Mouse (Mus musculus) limb, embryonic 14.5 days (tissue): ENCODE measurements around the gene Eef1akmt2. TPM values are rescaled to one million over a fixed set of nuclear protein-coding genes. Genes with fewer than 3 reads are reported as not detected.

Experiments used
- ATAC-seq: fragments of 200-750 bp; cut with Nextera tagmentation; 2 replicates; pipeline ENCODE4 v1.8.0; 2017; ENCODE audit warnings: low read depth, moderate number of reproducible peaks, moderate TSS enrichment; ENCODE audit not compliant: low FRiP score
- DNase-seq: peaks from one replicate; pipeline ENCODE4 v3.0.0-alpha.2; 2015; ENCODE audit warnings: low spot score
- H3K27ac ChIP-seq: fragments of 300-500 bp; sonication (generic); replicated peaks from 2 replicates; pipeline ENCODE4 v1.5.1; 2014; ENCODE audit warnings: low read depth, mild to moderate bottlenecking, low read length, moderate library complexity, mixed read lengths
- H3K27me3 ChIP-seq: fragments of 300-500 bp; sonication (generic); 2 replicates; pipeline ENCODE4 v1.6.1; 2014; ENCODE audit warnings: low read length, mixed read lengths; ENCODE audit not compliant: control insufficient read depth, insufficient read depth
- H3K36me3 ChIP-seq: fragments of 300-500 bp; sonication (generic); 2 replicates; pipeline ENCODE4 v1.6.1; 2014; ENCODE audit warnings: mild to moderate bottlenecking, low read length, moderate library complexity, mixed read lengths; ENCODE audit not compliant: control insufficient read depth, insufficient read depth
- H3K4me1 ChIP-seq: fragments of 300-500 bp; sonication (generic); 2 replicates; pipeline ENCODE4 v1.6.1; 2014; ENCODE audit warnings: antibody characterized with exemption, low read length, mixed read lengths; ENCODE audit not compliant: control insufficient read depth, insufficient read depth
- H3K4me2 ChIP-seq: fragments of 300-500 bp; sonication (generic); replicated peaks from 2 replicates; pipeline ENCODE4 v1.6.1; 2014; ENCODE audit warnings: low read depth, mild to moderate bottlenecking, low read length, moderate library complexity; ENCODE audit not compliant: severe bottlenecking
- H3K4me3 ChIP-seq: fragments of 300-500 bp; sonication (generic); replicated peaks from 2 replicates; pipeline ENCODE4 v1.5.1; 2014; ENCODE audit warnings: low read length
- H3K9ac ChIP-seq: fragments of 300-500 bp; sonication (generic); 2 replicates; pipeline ENCODE4 v1.6.1; 2014; ENCODE audit warnings: mild to moderate bottlenecking, low read depth, low read length, moderate library complexity; ENCODE audit not compliant: severe bottlenecking
- H3K9me3 ChIP-seq: fragments of 300-500 bp; sonication (generic); 2 replicates; pipeline ENCODE4 v1.6.1; 2016; ENCODE audit warnings: low read length; ENCODE audit not compliant: control insufficient read depth
- POLR2A ChIP-seq: fragments of 200-500 bp; IDR thresholded peaks from 2 replicates; pipeline ENCODE4 v1.8.0; 2012; ENCODE audit warnings: inconsistent platforms, mild to moderate bottlenecking, moderate library complexity, borderline replicate concordance; ENCODE audit not compliant: insufficient read depth, insufficient read length; ENCODE audit errors: extremely low read depth
- WGBS: fragments of 180-500 bp; shearing (Covaris S2); extraction: QIAGEN DNeasy Blood & Tissue Kit; methylation state at CpG from one replicate; pipeline ENCODE4 v1.1.7; 2014; 5-methylcytosine and 5-hydroxymethylcytosine counted together
- polyA plus RNA-seq, 2 experiments: library from polyadenylated mRNA; depleted of rRNA in 1 of 2; stranded (reverse) in 1 of 2; unstranded in 1 of 2; fragments of >200 nt; fragmentation: Nextera tagmentation in 1 of 2; extraction: Ambion mirVana in 1 of 2; gene quantifications; 2 replicates each; pipeline versions ENCODE4 v1.2.1 to v1.2.3; 2012 to 2014

Gene Eef1akmt2
- polyA plus RNA-seq, 2 experiments, result 50.9 to 68.6 TPM

DNA sequence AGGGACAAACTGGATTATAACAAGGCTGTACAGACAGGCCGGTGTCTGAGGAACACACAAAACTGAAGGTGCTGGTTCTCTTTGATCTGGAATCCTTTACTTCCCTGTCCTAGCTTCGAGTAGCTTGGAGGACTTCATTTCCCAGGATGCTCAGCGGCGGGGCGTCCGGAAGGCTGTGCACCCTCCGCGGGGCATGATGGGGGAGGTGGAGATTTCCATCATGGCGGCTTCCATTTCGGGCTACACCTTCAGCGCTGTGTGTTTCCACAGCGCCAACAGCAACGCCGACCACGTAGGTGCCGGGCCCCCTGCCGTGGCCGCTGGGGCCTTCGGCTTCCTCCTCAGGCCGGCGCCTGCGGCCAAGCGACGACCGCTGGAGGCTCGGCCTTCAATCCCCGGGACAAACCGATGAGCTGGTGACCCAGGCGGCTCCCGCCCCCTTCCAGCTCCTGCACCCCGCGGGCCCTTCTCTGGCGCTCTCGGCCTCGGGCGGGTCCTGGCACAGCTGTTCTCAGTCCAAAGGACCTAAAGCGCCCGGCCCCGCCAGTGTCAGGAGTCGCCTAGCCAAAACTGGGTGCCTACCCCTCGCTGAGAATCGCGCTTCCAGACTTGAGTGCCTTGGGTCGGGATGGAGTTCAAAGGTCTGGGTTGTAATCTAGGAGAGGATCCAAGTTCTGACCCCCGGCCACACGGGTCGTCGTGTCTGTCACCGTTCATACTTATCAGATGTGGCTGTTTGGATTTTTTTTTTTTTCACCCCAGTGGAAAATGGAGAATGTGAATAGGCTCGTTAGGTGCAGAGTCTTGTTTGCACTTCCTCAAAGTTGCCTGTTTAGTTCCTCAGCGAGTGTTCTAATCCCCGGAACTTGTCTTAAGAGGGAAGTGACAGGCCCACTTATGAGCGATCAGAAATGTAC, 6.8 kb upstream of the Eef1akmt2 start, which contains the start of gene Abraxas2:
Gene Abraxas2, plus strand, starts transcription at position 184 of the 917 bp plus-strand sequence.
- H3K9ac ChIP-seq, result peak within 1 kb of the TSS; percentile 78
- H3K36me3 ChIP-seq, result no peaks in the 10 kb centered on the region
- peak; percentile 49; the same call in 1 of the 2 replicates for TF ChIP-seq POLR2A
- H3K4me3 ChIP-seq, result peak within 1 kb of the TSS; percentile 66
- H3K4me2 ChIP-seq, result peak within 1 kb of the TSS; percentile 71
- ATAC-seq (peak; percentile 95), DNase-seq (peak; percentile 88)
- WGBS, result 2% methylated on average over 53 of the region's 53 CpGs
- H3K9me3 ChIP-seq, result no peaks in the 10 kb centered on the region
- peak within 1 kb of the TSS; percentile 55 for H3K27ac ChIP-seq
- H3K4me1 ChIP-seq, result peaks cover 13% of the 10 kb centered on the region
- H3K27me3 ChIP-seq, result no peaks in the 10 kb centered on the region

DNA sequence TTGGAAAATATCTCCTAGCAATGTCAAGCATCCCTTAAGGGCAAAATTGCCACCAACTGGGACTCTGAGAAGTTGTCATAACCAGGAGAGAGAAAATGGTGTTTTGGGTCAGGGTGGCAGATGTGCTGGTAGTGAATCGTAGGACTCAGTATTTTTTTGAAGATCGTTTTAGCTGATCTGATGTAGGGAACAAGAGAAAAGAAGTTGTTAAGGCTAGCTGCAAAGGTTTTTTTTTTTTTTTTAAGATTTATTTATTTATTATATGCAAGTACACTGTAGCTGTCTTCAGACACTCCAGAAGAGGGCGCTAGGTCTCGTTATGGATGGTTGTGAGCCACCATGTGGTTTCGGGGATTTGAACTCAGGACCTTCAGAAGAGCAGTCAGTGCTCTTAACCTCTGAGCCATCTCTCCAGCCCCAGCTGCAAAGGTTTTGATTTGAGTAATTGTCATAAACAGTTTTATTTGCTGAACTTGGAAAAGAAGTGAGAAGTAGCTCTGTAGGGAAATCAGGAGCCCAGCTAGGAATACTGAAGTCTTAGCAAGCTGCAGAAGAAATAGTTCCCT, 5.7 kb upstream of the Eef1akmt2 start:
- H3K27ac ChIP-seq, result no peak overlapping the region
- H3K9ac ChIP-seq, result no peak overlapping the region
- no peaks in the 10 kb centered on the region for H3K36me3 ChIP-seq
- DNase-seq (no peak), ATAC-seq (no peak)
- no peak for TF ChIP-seq POLR2A
- H3K4me1 ChIP-seq, result peaks cover 15% of the 10 kb centered on the region
- 75% methylated on average over 5 of the region's 5 CpGs for WGBS
- H3K4me3 ChIP-seq, result no peak overlapping the region
- no peak overlapping the region for H3K4me2 ChIP-seq
- no peaks in the 10 kb centered on the region for H3K9me3 ChIP-seq
- no peaks in the 10 kb centered on the region for H3K27me3 ChIP-seq

DNA sequence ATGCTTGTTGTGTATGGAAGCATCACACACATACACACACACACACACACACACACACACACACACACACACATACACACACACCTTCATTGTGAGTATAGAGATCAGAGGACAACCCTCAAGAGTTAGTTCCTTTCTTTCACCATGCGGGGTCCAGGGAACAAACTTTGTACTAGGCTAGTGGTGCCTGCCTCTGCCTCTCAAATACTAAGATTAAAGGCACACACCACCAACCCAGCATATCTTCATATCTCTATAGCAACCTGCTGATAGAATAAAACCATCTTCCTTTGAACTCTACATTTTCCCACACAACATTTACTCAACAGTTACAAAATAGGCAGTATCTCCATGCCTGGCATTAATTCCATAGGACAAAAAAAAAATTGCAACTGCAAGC, 3.6 kb upstream of the Eef1akmt2 start:
- H3K4me1 ChIP-seq, result peaks cover 18% of the 10 kb centered on the region
- H3K27me3 ChIP-seq, result no peaks in the 10 kb centered on the region
- no peak for ATAC-seq
- WGBS, result 65% methylated on average over 1 of the region's 1 CpGs
- no peaks in the 10 kb centered on the region for H3K9me3 ChIP-seq
- no peak for DNase-seq
- no peaks in the 10 kb centered on the region for H3K36me3 ChIP-seq
- no peak overlapping the region for H3K4me2 ChIP-seq
- no peak overlapping the region for H3K9ac ChIP-seq
- H3K27ac ChIP-seq, result no peak overlapping the region
- no peak for TF ChIP-seq POLR2A
- H3K4me3 ChIP-seq, result no peak overlapping the region

GRCm38 (mm10) chr7:132853946-132854345, 1.5 kb upstream of the Eef1akmt2 start:
- no peak for TF ChIP-seq POLR2A
- 37% methylated on average over 4 of the region's 4 CpGs for WGBS
- Histone ChIP-seq H3K9ac (no peak overlapping the region), H3K27ac (no peak overlapping the region), H3K36me3 (peaks cover 13% of the 10 kb centered on the region), H3K4me3 (no peak overlapping the region), H3K9me3 (no peaks in the 10 kb centered on the region), H3K4me2 (no peak overlapping the region), H3K4me1 (peaks cover 10% of the 10 kb centered on the region), H3K27me3 (no peaks in the 10 kb centered on the region)
- DNase-seq, result no peak
- ATAC-seq, result no peak

DNA sequence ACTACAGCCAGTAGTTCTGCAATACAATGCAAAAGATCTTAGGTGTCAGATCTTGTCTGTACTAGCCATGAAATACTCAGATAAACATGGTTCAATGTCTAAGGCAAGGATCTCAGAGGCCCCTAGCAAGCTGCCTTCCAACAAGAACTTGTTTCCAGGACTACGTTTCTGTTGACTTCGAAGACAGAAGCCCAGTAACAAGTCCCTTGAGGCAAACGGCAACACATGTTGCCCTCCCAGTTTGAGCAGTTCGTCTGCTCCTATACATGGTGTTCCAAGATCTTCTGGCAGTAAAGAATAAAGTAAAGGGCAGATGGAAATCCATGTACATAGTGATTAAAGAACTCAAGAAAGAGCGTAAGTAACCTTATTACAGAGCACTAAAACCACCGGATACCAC, 888 bp upstream of the Eef1akmt2 start:
- no peak for ATAC-seq
- TF ChIP-seq POLR2A, result no peak
- no peak overlapping the region for H3K4me3 ChIP-seq
- H3K4me1 ChIP-seq, result peaks cover 7% of the 10 kb centered on the region
- no peak overlapping the region for H3K4me2 ChIP-seq
- no peak for DNase-seq
- no peaks in the 10 kb centered on the region for H3K27me3 ChIP-seq
- no peak overlapping the region for H3K27ac ChIP-seq
- no peak overlapping the region for H3K9ac ChIP-seq
- H3K9me3 ChIP-seq, result no peaks in the 10 kb centered on the region
- peaks cover 19% of the 10 kb centered on the region for H3K36me3 ChIP-seq
- 33% methylated on average over 6 of the region's 6 CpGs for WGBS
